Mouse (Mus musculus) cortical plate, adult 2 months (tissue): ENCODE measurements around the gene Prickle2. TPM values are rescaled to one million over a fixed set of nuclear protein-coding genes. Genes with fewer than 3 reads are reported as not detected.

Experiments
- H3K27ac ChIP-seq: fragments of 200-500 bp; 2 replicates; pipeline ENCODE4 v1.5.1; 2012; ENCODE audit warnings: low read length, control low read depth, inconsistent platforms; ENCODE audit not compliant: insufficient read depth
- H3K4me1 ChIP-seq: fragments of 200-500 bp; 2 replicates; pipeline ENCODE4 v1.6.1; 2011; ENCODE audit warnings: low read length; ENCODE audit not compliant: control insufficient read depth, insufficient read depth
- H3K4me3 ChIP-seq: fragments of 200-500 bp; 2 replicates; pipeline ENCODE4 v1.5.1; 2011; ENCODE audit warnings: mild to moderate bottlenecking, low read length, control low read depth; ENCODE audit not compliant: insufficient read depth
- CTCF ChIP-seq: fragments of 200-500 bp; IDR thresholded peaks from 2 replicates; pipeline ENCODE4 v1.5.1; 2011; ENCODE audit warnings: mild to moderate bottlenecking, control low read depth, low read length; ENCODE audit not compliant: insufficient read depth; ENCODE audit errors: extremely low read depth
- POLR2A ChIP-seq: fragments of 200-500 bp; IDR thresholded peaks from 2 replicates; pipeline ENCODE4 v1.6.1; 2011; ENCODE audit warnings: mild to moderate bottlenecking, low read length, control low read depth; ENCODE audit not compliant: insufficient read depth; ENCODE audit errors: extremely low read depth
- polyA plus RNA-seq: library from polyadenylated mRNA; depleted of rRNA; stranded (reverse); fragments of >200 nt; gene quantifications from 2 replicates; pipeline ENCODE4 v1.2.3, GENCODE M21; 2012

The Prickle2 gene
- polyA plus RNA-seq, 1 experiment, result 58.6 TPM

GRCm38 (mm10) chr6:92612151-92612769 is 93.7 kb downstream of the Prickle2 start:
- TF ChIP-seq POLR2A (no peak), CTCF (no peak)
- Histone ChIP-seq H3K27ac (no peak overlapping the region; the same call in 1 of the 2 replicates), H3K4me3 (no peak overlapping the region), H3K4me1 (peaks cover 13% of the 10 kb centered on the region)

GRCm38 (mm10) chr6:92609682-92610235 is 96.2 kb downstream of the Prickle2 start:
- Histone ChIP-seq H3K27ac (peak overlapping the region; percentile 63), H3K4me3 (no peak overlapping the region), H3K4me1 (peaks cover 16% of the 10 kb centered on the region)
- TF ChIP-seq CTCF, result no peak
- no peak for TF ChIP-seq POLR2A

DNA sequence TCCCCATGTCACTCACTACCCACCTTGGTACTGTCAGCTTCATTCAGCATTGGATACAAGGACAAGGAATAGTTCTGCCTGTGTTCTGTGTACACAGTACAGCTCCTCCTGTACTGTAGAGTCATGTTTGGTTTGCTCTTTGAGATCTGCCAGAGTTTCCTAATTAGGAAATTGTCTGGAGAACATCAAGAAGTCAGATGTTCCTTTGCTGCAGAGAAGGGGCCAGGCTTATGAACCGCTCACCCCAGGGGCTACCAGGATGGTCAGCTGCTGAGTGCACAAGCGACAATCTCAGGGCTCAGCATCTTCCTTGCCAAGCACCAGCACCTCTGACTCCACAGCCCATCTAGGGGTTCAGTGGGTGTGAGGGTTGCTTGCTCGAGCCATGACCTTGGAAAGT is 96.9 kb downstream of the Prickle2 start:
- TF ChIP-seq POLR2A (no peak), CTCF (no peak)
- peak overlapping the region; percentile 13 for H3K27ac ChIP-seq
- H3K4me3 ChIP-seq, result no peak overlapping the region
- H3K4me1 ChIP-seq, result peaks cover 16% of the 10 kb centered on the region

- peaks cover 16% of the 10 kb centered on the region for H3K4me1 ChIP-seq
- H3K4me3 ChIP-seq, result no peak overlapping the region
- TF ChIP-seq POLR2A (no peak), CTCF (no peak)
- H3K27ac ChIP-seq, result no peak overlapping the region
Measured at GRCm38 (mm10) chr6:92605156-92605555, 100.8 kb downstream of the Prickle2 start.

DNA sequence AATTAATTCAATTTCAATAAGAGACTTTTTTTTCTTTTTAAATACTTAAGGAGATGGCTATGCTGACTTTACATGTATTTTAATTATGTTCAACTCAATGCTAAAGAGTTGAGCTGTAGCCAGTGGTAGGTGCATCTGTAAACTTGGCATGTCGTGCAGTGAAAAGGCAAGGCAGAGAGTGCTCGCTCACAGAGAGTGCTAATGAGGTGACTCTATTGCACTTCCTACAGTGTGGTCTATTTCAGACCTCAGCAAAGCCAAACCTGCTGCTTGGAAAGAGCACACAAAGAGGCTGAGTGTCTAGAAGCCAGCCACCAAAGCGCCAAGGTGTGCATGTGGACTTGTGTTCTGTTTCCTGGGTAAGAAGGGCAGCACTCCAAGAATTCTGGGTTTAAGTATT is 109.6 kb downstream of the Prickle2 start:
- H3K4me1 ChIP-seq, result peaks cover 9% of the 10 kb centered on the region
- H3K4me3 ChIP-seq, result no peak overlapping the region
- peak overlapping the region; percentile 15; the same call in 1 of the 2 replicates for H3K27ac ChIP-seq
- no peak for TF ChIP-seq CTCF
- TF ChIP-seq POLR2A, result no peak

DNA sequence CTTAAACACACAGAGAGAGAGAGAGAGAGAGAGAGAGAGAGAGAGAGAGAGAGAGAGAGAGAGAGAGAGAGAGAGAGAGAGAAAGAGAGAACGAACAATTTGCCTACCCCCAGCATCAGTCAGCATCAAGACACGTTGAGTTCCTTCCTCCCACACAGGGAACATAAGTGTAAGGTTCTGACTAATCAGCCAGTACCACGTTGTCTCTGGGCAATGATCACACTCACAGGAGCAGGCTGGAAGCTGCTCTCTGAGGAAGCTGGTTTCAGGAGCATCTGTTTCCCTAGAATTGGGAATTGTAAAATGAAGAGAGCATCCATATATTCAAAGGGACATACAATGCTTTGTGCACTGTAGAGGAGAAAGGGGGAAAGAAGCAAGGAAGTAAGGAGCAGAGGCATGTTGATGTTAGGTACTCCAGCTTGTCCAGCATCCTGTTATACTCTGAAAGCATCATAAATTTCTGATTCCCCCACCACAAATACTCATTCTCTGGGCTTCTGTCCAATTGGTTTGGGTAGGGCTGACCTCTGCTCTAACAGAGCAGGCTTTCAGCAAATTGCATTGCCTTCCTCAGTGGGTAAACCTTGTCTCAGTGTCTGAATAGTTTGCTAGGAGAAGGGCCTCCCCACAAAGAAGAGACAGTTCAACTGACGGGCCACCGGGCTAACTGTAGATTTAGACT is 116.4 kb downstream of the Prickle2 start:
- Histone ChIP-seq H3K27ac (peak overlapping the region; percentile 80), H3K4me1 (peaks cover 10% of the 10 kb centered on the region; the same call in 1 of the 2 replicates), H3K4me3 (no peak overlapping the region)
- TF ChIP-seq POLR2A (no peak), CTCF (no peak)

GRCm38 (mm10) chr6:92584026-92584425 is 121.9 kb downstream of the Prickle2 start:
- TF ChIP-seq POLR2A, result no peak
- peaks cover 10% of the 10 kb centered on the region; the same call in 1 of the 2 replicates for H3K4me1 ChIP-seq
- H3K4me3 ChIP-seq, result no peak overlapping the region
- no peak overlapping the region for H3K27ac ChIP-seq

DNA sequence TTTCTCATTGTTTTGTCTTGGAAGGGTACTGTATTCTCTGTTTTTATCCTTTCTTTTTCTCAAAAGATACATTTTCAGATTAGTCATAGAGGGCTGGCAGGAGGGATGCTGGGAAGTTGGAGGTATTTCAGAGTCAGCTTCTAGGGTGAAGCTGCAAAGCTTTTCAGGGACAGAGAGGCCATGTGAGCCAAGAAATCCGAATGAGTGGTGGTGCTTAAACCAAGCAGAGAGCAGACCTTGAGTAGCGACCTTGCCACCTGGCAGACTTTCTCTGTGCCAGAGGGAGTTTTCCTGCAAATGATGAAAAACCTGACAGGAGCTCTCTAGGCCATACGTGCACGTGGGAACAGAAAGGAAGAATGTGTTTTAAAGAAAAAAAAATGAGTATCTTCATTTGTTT is 130.7 kb downstream of the Prickle2 start:
- Histone ChIP-seq H3K27ac (no peak overlapping the region), H3K4me3 (no peak overlapping the region), H3K4me1 (peaks cover 8% of the 10 kb centered on the region)
- TF ChIP-seq CTCF, result no peak
- no peak for TF ChIP-seq POLR2A

DNA sequence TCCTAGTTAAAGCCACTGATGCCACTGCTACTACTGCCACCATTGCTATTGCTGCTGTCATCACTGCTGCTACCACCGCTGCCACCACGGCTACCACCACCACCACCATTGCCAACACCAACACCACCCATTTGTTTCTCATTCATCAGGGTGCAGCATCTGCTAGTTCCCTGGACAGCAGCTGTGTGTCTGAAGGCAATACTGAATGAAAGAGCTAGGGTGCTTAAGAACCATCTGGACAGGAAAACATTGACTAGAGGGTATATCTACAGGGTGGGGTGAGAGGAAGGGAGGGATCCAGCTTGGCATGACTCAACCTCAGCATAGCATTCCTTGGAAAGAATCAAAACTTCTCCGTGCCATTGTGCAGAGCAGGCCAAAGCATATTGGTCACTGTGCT is 133.8 kb downstream of the Prickle2 start:
- no peak overlapping the region for H3K4me3 ChIP-seq
- no peak overlapping the region for H3K27ac ChIP-seq
- TF ChIP-seq POLR2A (no peak), CTCF (no peak)
- peaks cover 12% of the 10 kb centered on the region for H3K4me1 ChIP-seq

GRCm38 (mm10) chr6:92570090-92570489 is 135.9 kb downstream of the Prickle2 start:
- TF ChIP-seq POLR2A (no peak), CTCF (no peak)
- no peak overlapping the region for H3K4me3 ChIP-seq
- peak overlapping the region; percentile 72; the same call in 1 of the 2 replicates for H3K27ac ChIP-seq
- H3K4me1 ChIP-seq, result peaks cover 12% of the 10 kb centered on the region
